Mouse (Mus musculus): ENCODE results near the gene Exoc4. TPM values are rescaled to one million over a fixed set of nuclear protein-coding genes. Genes with fewer than 3 reads are reported as not detected.
A peak's percentile ranks its signal among the peaks of the same experiment; 100 is the strongest.

Exoc4 gene
- polyA plus RNA-seq, 1 experiment from 2014 or later: 52.2 TPM

GRCm38 (mm10) chr6:33955469-33955868, 706.6 kb downstream of the Exoc4 start:
- Histone ChIP-seq H3K4me3 (no peak overlapping the region), H3K9me3 (no peaks in the 10 kb centered on the region), H3K27ac (peak overlapping the region; percentile 71), H3K9ac (no peak overlapping the region), H3K4me1 (replicated peaks) (peaks cover 13% of the 10 kb centered on the region), H3K27me3 (no peaks in the 10 kb centered on the region), H3K36me3 (no peaks in the 10 kb centered on the region), H3K4me2 (no peak overlapping the region)
- ATAC-seq (ENCODE audit: low FRiP score): peak; percentile 43; the same call in 1 of the 2 replicates
- WGBS: 73% methylated on average over 7 of the region's 7 CpGs

GRCm38 (mm10) chr6:33958281-33958680, 709.4 kb downstream of the Exoc4 start:
- H3K4me1 ChIP-seq (replicated peaks): peaks cover 22% of the 10 kb centered on the region
- no peak overlapping the region for H3K4me2 ChIP-seq
- H3K9me3 ChIP-seq: no peaks in the 10 kb centered on the region
- no peaks in the 10 kb centered on the region for H3K27me3 ChIP-seq
- H3K9ac ChIP-seq: no peak overlapping the region
- ATAC-seq (ENCODE audit: low FRiP score): no peak
- H3K4me3 ChIP-seq: no peak overlapping the region
- H3K27ac ChIP-seq: no peak overlapping the region
- 68% methylated on average over 3 of the region's 3 CpGs for WGBS
- no peaks in the 10 kb centered on the region for H3K36me3 ChIP-seq

- Histone ChIP-seq H3K4me1 (replicated peaks) (peaks cover 17% of the 10 kb centered on the region), H3K9ac (no peak overlapping the region), H3K4me3 (no peak overlapping the region), H3K27me3 (no peaks in the 10 kb centered on the region), H3K27ac (no peak overlapping the region), H3K9me3 (no peaks in the 10 kb centered on the region), H3K36me3 (no peaks in the 10 kb centered on the region), H3K4me2 (no peak overlapping the region)
- no peak for ATAC-seq (ENCODE audit: low FRiP score)
- WGBS: 94% methylated on average over 2 of the region's 2 CpGs
These were observed 711.9 kb downstream of the Exoc4 start for GRCm38 (mm10) chr6:33960766-33961165.

- peaks cover 16% of the 10 kb centered on the region for H3K4me1 ChIP-seq (replicated peaks)
- no peak overlapping the region for H3K4me2 ChIP-seq
- H3K4me3 ChIP-seq: no peak overlapping the region
- H3K27me3 ChIP-seq: no peaks in the 10 kb centered on the region
- no peak for ATAC-seq (ENCODE audit: low FRiP score)
- H3K27ac ChIP-seq: 0 out of 2 replicates have a peak overlapping the region, but pooled peaks have one; percentile 31
- no peaks in the 10 kb centered on the region for H3K9me3 ChIP-seq
- WGBS: 44% methylated on average over 2 of the region's 2 CpGs
- H3K9ac ChIP-seq: no peak overlapping the region
- H3K36me3 ChIP-seq: no peaks in the 10 kb centered on the region
These were observed 714.2 kb downstream of the Exoc4 start for GRCm38 (mm10) chr6:33963092-33963491.

- no peak overlapping the region for H3K27ac ChIP-seq
- no peak overlapping the region for H3K9ac ChIP-seq
- no peaks in the 10 kb centered on the region for H3K27me3 ChIP-seq
- H3K4me1 ChIP-seq (replicated peaks): peaks cover 16% of the 10 kb centered on the region
- WGBS: 51% methylated on average over 2 of the region's 2 CpGs
- no peaks in the 10 kb centered on the region for H3K9me3 ChIP-seq
- no peak for ATAC-seq (ENCODE audit: low FRiP score)
- no peak overlapping the region for H3K4me2 ChIP-seq
- no peak overlapping the region for H3K4me3 ChIP-seq
- no peaks in the 10 kb centered on the region for H3K36me3 ChIP-seq
These were observed 716.7 kb downstream of the Exoc4 start for GRCm38 (mm10) chr6:33965571-33965970.

- Histone ChIP-seq H3K4me1 (replicated peaks) (peaks cover 3% of the 10 kb centered on the region), H3K4me3 (no peak overlapping the region), H3K36me3 (no peaks in the 10 kb centered on the region), H3K27me3 (no peaks in the 10 kb centered on the region), H3K9ac (no peak overlapping the region), H3K27ac (no peak overlapping the region), H3K9me3 (no peaks in the 10 kb centered on the region), H3K4me2 (no peak overlapping the region)
- no peak for ATAC-seq (ENCODE audit: low FRiP score)
- WGBS: 90% methylated on average over 2 of the region's 2 CpGs
These were observed 719.9 kb downstream of the Exoc4 start for GRCm38 (mm10) chr6:33968746-33969145.

GRCm38 (mm10) chr6:33972801-33973200, 723.9 kb downstream of the Exoc4 start:
- Histone ChIP-seq H3K4me1 (replicated peaks) (peaks cover 15% of the 10 kb centered on the region), H3K27me3 (no peaks in the 10 kb centered on the region), H3K4me2 (no peak overlapping the region), H3K9me3 (no peaks in the 10 kb centered on the region), H3K36me3 (0 out of 2 replicates have a peak, but pooled peaks cover 3% of the 10 kb centered on the region), H3K4me3 (no peak overlapping the region), H3K9ac (no peak overlapping the region), H3K27ac (no peak overlapping the region)
- WGBS: 94% methylated on average over 5 of the region's 5 CpGs
- no peak for ATAC-seq (ENCODE audit: low FRiP score)

GRCm38 (mm10) chr6:33976576-33976975, 727.7 kb downstream of the Exoc4 start:
- Histone ChIP-seq H3K9me3 (no peaks in the 10 kb centered on the region), H3K27me3 (no peaks in the 10 kb centered on the region), H3K4me1 (replicated peaks) (peaks cover 28% of the 10 kb centered on the region), H3K36me3 (0 out of 2 replicates have a peak, but pooled peaks cover 3% of the 10 kb centered on the region), H3K27ac (peak overlapping the region; percentile 53; the same call in 1 of the 2 replicates), H3K4me3 (no peak overlapping the region), H3K9ac (no peak overlapping the region), H3K4me2 (no peak overlapping the region)
- no peak for ATAC-seq (ENCODE audit: low FRiP score)
- WGBS: 81% methylated on average over 10 of the region's 10 CpGs

GRCm38 (mm10) chr6:33977448-33977847, 728.6 kb downstream of the Exoc4 start:
- H3K4me1 ChIP-seq (replicated peaks): peaks cover 28% of the 10 kb centered on the region
- peak overlapping the region; percentile 53 for H3K27ac ChIP-seq
- H3K4me3 ChIP-seq: no peak overlapping the region
- ATAC-seq (ENCODE audit: low FRiP score): peak; percentile 62
- H3K36me3 ChIP-seq: 0 out of 2 replicates have a peak, but pooled peaks cover 3% of the 10 kb centered on the region
- H3K4me2 ChIP-seq: no peak overlapping the region
- no peaks in the 10 kb centered on the region for H3K9me3 ChIP-seq
- no peak overlapping the region for H3K9ac ChIP-seq
- H3K27me3 ChIP-seq: no peaks in the 10 kb centered on the region
- WGBS: 33% methylated on average over 4 of the region's 4 CpGs

GRCm38 (mm10) chr6:33977880-33978279, 729.0 kb downstream of the Exoc4 start:
- no peak overlapping the region for H3K9ac ChIP-seq
- H3K4me3 ChIP-seq: no peak overlapping the region
- no peak overlapping the region for H3K4me2 ChIP-seq
- no peaks in the 10 kb centered on the region for H3K9me3 ChIP-seq
- peaks cover 28% of the 10 kb centered on the region for H3K4me1 ChIP-seq (replicated peaks)
- WGBS: 47% methylated on average over 9 of the region's 9 CpGs
- ATAC-seq (ENCODE audit: low FRiP score): peak; percentile 26; the same call in 1 of the 2 replicates
- H3K27ac ChIP-seq: no peak overlapping the region; the same call in none of the 2 replicates
- no peaks in the 10 kb centered on the region for H3K27me3 ChIP-seq
- H3K36me3 ChIP-seq: 0 out of 2 replicates have a peak, but pooled peaks cover 3% of the 10 kb centered on the region

GRCm38 (mm10) chr6:33982709-33983108, 733.8 kb downstream of the Exoc4 start:
- 81% methylated on average over 9 of the region's 9 CpGs for WGBS
- Histone ChIP-seq H3K4me3 (no peak overlapping the region), H3K27me3 (no peaks in the 10 kb centered on the region), H3K4me2 (no peak overlapping the region), H3K9me3 (no peaks in the 10 kb centered on the region), H3K9ac (no peak overlapping the region), H3K27ac (no peak overlapping the region), H3K36me3 (no peaks in the 10 kb centered on the region), H3K4me1 (replicated peaks) (peaks cover 17% of the 10 kb centered on the region)
- no peak for ATAC-seq (ENCODE audit: low FRiP score)

GRCm38 (mm10) chr6:33987132-33987531, 738.2 kb downstream of the Exoc4 start:
- Histone ChIP-seq H3K4me1 (replicated peaks) (peaks cover 10% of the 10 kb centered on the region; the same call in 1 of the 2 replicates), H3K4me2 (no peak overlapping the region), H3K9me3 (no peaks in the 10 kb centered on the region), H3K27ac (no peak overlapping the region), H3K36me3 (no peaks in the 10 kb centered on the region), H3K4me3 (no peak overlapping the region), H3K9ac (no peak overlapping the region), H3K27me3 (no peaks in the 10 kb centered on the region)
- WGBS: 64% methylated on average over 5 of the region's 5 CpGs
- no peak for ATAC-seq (ENCODE audit: low FRiP score)

- H3K4me2 ChIP-seq: peak overlapping the region; percentile 44
- WGBS: 31% methylated on average over 24 of the region's 24 CpGs
- H3K4me3 ChIP-seq: no peak overlapping the region
- peak; percentile 79 for ATAC-seq (ENCODE audit: low FRiP score)
- no peaks in the 10 kb centered on the region for H3K36me3 ChIP-seq
- H3K27me3 ChIP-seq: no peaks in the 10 kb centered on the region
- H3K9ac ChIP-seq: no peak overlapping the region
- peak overlapping the region; percentile 82 for H3K27ac ChIP-seq
- H3K9me3 ChIP-seq: no peaks in the 10 kb centered on the region
- peaks cover 28% of the 10 kb centered on the region for H3K4me1 ChIP-seq (replicated peaks)
These were observed 743.5 kb downstream of the Exoc4 start for GRCm38 (mm10) chr6:33992213-33993034.

Measured in hindbrain, embryonic 13.5 days (tissue).